Mouse (Mus musculus): ENCODE data around the gene Cyp2c39. TPM values are rescaled to one million over a fixed set of nuclear protein-coding genes. Genes with fewer than 3 reads are reported as not detected.
"Not testable (repeated sequence)": the region's sequence is repeated elsewhere in the genome, so short reads cannot be mapped to it uniquely, and the experiment has no call there.

Gene Cyp2c39
- total and polyA plus RNA-seq, 3 experiments, result not detected

DNA sequence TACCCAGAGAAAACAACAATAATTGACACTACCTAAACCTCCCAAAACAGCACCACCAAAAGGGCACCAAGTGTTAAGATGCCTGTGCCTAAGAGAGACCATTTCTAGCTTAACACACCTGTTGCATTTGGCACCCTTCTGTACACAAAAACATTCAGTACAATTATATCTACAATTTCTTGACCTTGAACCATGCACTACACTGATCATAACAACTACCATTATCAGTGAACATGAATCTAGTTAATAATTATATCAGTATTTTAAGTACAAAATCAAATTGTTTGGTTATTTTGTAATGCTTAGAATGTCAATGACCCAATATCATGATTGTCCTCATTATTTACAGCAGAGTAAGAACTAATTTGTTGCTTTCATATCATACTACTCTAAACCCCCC is 46.7 kb upstream of the Cyp2c39 start:
- H3K79me2 ChIP-seq (ENCODE audit: control insufficient read depth, insufficient read depth, low read length, poor library complexity), result no peaks in the 10 kb centered on the region
- TF ChIP-seq MAX (IDR thresholded peaks at IDR 0.05; ENCODE audit: low read length), result no peak
- TF ChIP-seq USF1 (IDR thresholded peaks at IDR 0.05; ENCODE audit: low read depth, low read length), result no peak
- TF ChIP-seq GABPA (IDR thresholded peaks at IDR 0.05; ENCODE audit: low read depth, low read length), result no peak
- TF ChIP-seq USF2 (IDR thresholded peaks at IDR 0.05; ENCODE audit: borderline replicate concordance in 1 of 2, insufficient read depth in 1 of 2, low read depth in 1 of 2, low read length in 2 of 2), result no peak
- TF ChIP-seq E2F4 (IDR thresholded peaks at IDR 0.05; ENCODE audit: borderline replicate concordance, low read depth, low read length), result no peak
- TF ChIP-seq GATA1 (IDR thresholded peaks at IDR 0.05; ENCODE audit: low read depth, low read length), result no peak
- TF ChIP-seq CTCF (IDR thresholded peaks at IDR 0.05 in 2 of 3, conservative IDR thresholded peaks at IDR 0.05 in 1 of 3; ENCODE audit: control insufficient read depth in 1 of 3, insufficient read depth in 1 of 3, low read depth in 2 of 3, low read length in 3 of 3, poor library complexity in 1 of 3, severe bottlenecking in 1 of 3), result no peak
- no peak for TF ChIP-seq POLR2AphosphoS5 (IDR thresholded peaks at IDR 0.05; ENCODE audit: borderline replicate concordance, low read depth, low read length)
- no peak for TF ChIP-seq SMC3 (IDR thresholded peaks at IDR 0.05; ENCODE audit: low read depth, low read length)
- TF ChIP-seq ZKSCAN1 (IDR thresholded peaks at IDR 0.05; ENCODE audit: low read depth, low read length), result no peak
- no peak for TF ChIP-seq UBTF (IDR thresholded peaks at IDR 0.05; ENCODE audit: borderline replicate concordance, insufficient read depth, low read depth, low read length)
- TF ChIP-seq MAZ (IDR thresholded peaks at IDR 0.05; ENCODE audit: low read depth, low read length), result no peak
- no peak for TF ChIP-seq JUND (IDR thresholded peaks at IDR 0.05; ENCODE audit: low read depth, low read length)
- TF ChIP-seq TAL1 (IDR thresholded peaks at IDR 0.05; ENCODE audit: low read length), result no peak
- no peak for TF ChIP-seq TCF12 (IDR thresholded peaks at IDR 0.05; ENCODE audit: low read depth, low read length)
- no peak for TF ChIP-seq NRF1 (IDR thresholded peaks at IDR 0.05; ENCODE audit: insufficient read depth, low read depth, low read length, poor library complexity, severe bottlenecking)
- no peak for TF ChIP-seq RAD21 (IDR thresholded peaks at IDR 0.05; ENCODE audit: low read depth, low read length)
- TF ChIP-seq MYC (IDR thresholded peaks at IDR 0.05; ENCODE audit: low read depth, low read length), result no peak
- H3K27me3 ChIP-seq (ENCODE audit: control insufficient read depth in 1 of 2, insufficient read depth in 2 of 2, low read length in 2 of 2), result no peaks in the 10 kb centered on the region
- no peak overlapping the region for H3K9ac ChIP-seq (ENCODE audit: control insufficient read depth, low read depth, low read length, poor library complexity, severe bottlenecking)
- H3K4me1 ChIP-seq (ENCODE audit: control insufficient read depth in 1 of 2, insufficient read depth in 2 of 2, low read length in 2 of 2), result no peaks in the 10 kb centered on the region
- no peak overlapping the region for H3K27ac ChIP-seq (ENCODE audit: control insufficient read depth, low read depth, low read length)
- H3K9me3 ChIP-seq (replicated peaks; ENCODE audit: insufficient read depth, low read length), result no peaks in the 10 kb centered on the region
- H3K36me3 ChIP-seq (ENCODE audit: control insufficient read depth in 1 of 2, insufficient read depth in 2 of 2, low read length in 2 of 2), result no peaks in the 10 kb centered on the region
- H3K4me3 ChIP-seq (ENCODE audit: control insufficient read depth in 1 of 2, insufficient read depth in 1 of 2, low read depth in 2 of 2, low read length in 2 of 2), result no peak overlapping the region
- DNase-seq (ENCODE audit: low read depth, low spot score), result no peak

DNA sequence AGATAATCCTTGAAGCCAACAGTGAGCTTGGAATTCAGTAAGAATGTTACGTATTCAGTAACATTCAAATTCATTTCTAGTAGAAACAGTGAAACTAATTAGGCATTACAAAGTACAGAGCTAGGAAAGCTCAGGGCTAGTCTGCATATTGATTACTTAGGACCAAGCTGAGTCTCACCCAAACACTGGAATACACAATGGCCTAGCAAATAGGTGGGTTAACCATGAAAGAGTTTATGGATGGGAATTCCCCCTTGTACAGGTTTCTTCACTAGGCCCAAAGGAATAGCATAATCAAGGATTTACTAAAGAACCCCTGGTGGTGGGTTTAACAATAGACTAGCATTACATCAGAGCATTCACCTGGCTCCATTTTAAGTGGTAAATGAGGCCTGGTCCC is 26.7 kb upstream of the Cyp2c39 start:
- H3K4me3 ChIP-seq (ENCODE audit: control insufficient read depth in 1 of 2, insufficient read depth in 1 of 2, low read depth in 2 of 2, low read length in 2 of 2); H3K4me1 ChIP-seq (ENCODE audit: control insufficient read depth in 1 of 2, insufficient read depth in 2 of 2, low read length in 2 of 2); H3K27me3 ChIP-seq (ENCODE audit: control insufficient read depth in 1 of 2, insufficient read depth in 2 of 2, low read length in 2 of 2); H3K27ac ChIP-seq (ENCODE audit: control insufficient read depth, low read depth, low read length); H3K9ac ChIP-seq (ENCODE audit: control insufficient read depth, low read depth, low read length, poor library complexity, severe bottlenecking); H3K79me2 ChIP-seq (ENCODE audit: control insufficient read depth, insufficient read depth, low read length, poor library complexity); H3K9me3 ChIP-seq (replicated peaks; ENCODE audit: insufficient read depth, low read length); DNase-seq (ENCODE audit: low read depth, low spot score); H3K36me3 ChIP-seq (ENCODE audit: control insufficient read depth in 1 of 2, insufficient read depth in 2 of 2, low read length in 2 of 2): not testable (repeated sequence)

Data from MEL (cell line).